Mouse (Mus musculus): ENCODE measurements around the gene Fyttd1.
"Not testable (repeated sequence)": the region's sequence is repeated elsewhere in the genome, so short reads cannot be mapped to it uniquely, and the experiment has no call there.

DNA sequence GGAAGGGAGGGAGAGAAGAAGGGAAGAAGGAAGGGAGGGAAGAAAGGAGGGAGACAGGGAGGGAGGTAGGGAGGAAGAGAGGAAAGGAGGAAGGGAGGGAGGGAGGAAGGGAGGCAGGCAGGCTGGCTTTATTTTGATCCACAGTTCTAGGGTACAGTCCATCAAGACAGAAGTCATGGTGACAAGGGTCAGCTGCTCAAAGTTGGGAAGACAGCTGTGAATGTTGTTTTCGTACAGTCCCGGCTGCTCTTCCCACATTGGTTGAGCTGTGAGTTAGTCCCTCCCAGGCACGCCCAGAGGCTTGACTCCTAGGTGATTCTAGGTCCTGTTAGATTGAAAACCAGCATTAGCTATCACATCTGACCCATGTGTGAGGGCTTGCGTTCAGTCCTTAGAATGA, 62.4 kb downstream of the Fyttd1 start:
- not testable (repeated sequence) for TF ChIP-seq CTCF (IDR thresholded peaks at IDR 0.05; ENCODE audit: low read depth); EP300 (optimal IDR thresholded peaks at IDR 0.05)

Measured in stomach, postnatal 0 days (tissue).